Mouse (Mus musculus): ENCODE data around the gene Pou2f1.

GRCm38 (mm10) chr1:165995661-165996055 lies 6.8 kb downstream of the Pou2f1 start:
- TF ChIP-seq CTCF (IDR thresholded peaks at IDR 0.05; ENCODE audit: low read depth) (no peak), EP300 (IDR thresholded peaks at IDR 0.05; ENCODE audit: low read depth) (no peak)

All from liver, postnatal 0 days (tissue).